Mouse (Mus musculus): ENCODE measurements around the gene Gm10184. TPM values are rescaled to one million over a fixed set of nuclear protein-coding genes. Genes with fewer than 3 reads are reported as not detected.
A peak's percentile ranks its signal among the peaks of the same experiment; 100 is the strongest.
"Not testable (repeated sequence)": the region's sequence is repeated elsewhere in the genome, so short reads cannot be mapped to it uniquely, and the experiment has no call there.

The Gm10184 gene
- 38.3 and 39.4 TPM in 2 replicates for polyA plus RNA-seq (2015; fragmentation: Nextera tagmentation; extraction: Ambion mirVana)

- 90% methylated on average over 6 of the region's 6 CpGs for WGBS
- H3K36me3 ChIP-seq (ENCODE audit: control insufficient read depth, insufficient read depth, low read length), result no peaks in the 10 kb centered on the region
- H3K9me3 ChIP-seq (ENCODE audit: control insufficient read depth, low read length), result no peaks in the 10 kb centered on the region
- ATAC-seq, result no peak
- no peaks in the 10 kb centered on the region for H3K27me3 ChIP-seq (replicated peaks; ENCODE audit: control insufficient read depth, insufficient read depth, low read length)
- H3K27ac ChIP-seq (ENCODE audit: low read length), result no peak within 1 kb of the TSS
- H3K9ac ChIP-seq (ENCODE audit: low read depth, low read length), result no peak within 1 kb of the TSS
- H3K4me2 ChIP-seq (ENCODE audit: low read depth, low read length), result no peak within 1 kb of the TSS
- H3K4me1 ChIP-seq (ENCODE audit: control insufficient read depth, insufficient read depth, low read length), result no peaks in the 10 kb centered on the region
- no peak within 1 kb of the TSS for H3K4me3 ChIP-seq (ENCODE audit: low read length)
Measured at GRCm38 (mm10) chr17:89910349-89910748, at the start of gene Gm10184. Gm10184 (minus strand) TSS chr17:89910449.

- no peaks in the 10 kb centered on the region for H3K9me3 ChIP-seq (ENCODE audit: control insufficient read depth, low read length)
- no peaks in the 10 kb centered on the region for H3K36me3 ChIP-seq (ENCODE audit: control insufficient read depth, insufficient read depth, low read length)
- no peak overlapping the region for H3K27ac ChIP-seq (ENCODE audit: low read length)
- peak; percentile 65 for ATAC-seq
- no peak overlapping the region for H3K4me2 ChIP-seq (ENCODE audit: low read depth, low read length)
- H3K4me3 ChIP-seq (ENCODE audit: low read length), result no peak overlapping the region
- H3K9ac ChIP-seq (ENCODE audit: low read depth, low read length), result no peak overlapping the region
- no peaks in the 10 kb centered on the region for H3K27me3 ChIP-seq (replicated peaks; ENCODE audit: control insufficient read depth, insufficient read depth, low read length)
- 33% methylated on average over 2 of the region's 2 CpGs for WGBS
- H3K4me1 ChIP-seq (ENCODE audit: control insufficient read depth, insufficient read depth, low read length), result no peaks in the 10 kb centered on the region
Measured at GRCm38 (mm10) chr17:89933950-89934349, 23.7 kb upstream of the Gm10184 start.

GRCm38 (mm10) chr17:89907686-89908085 is 2.6 kb downstream of the Gm10184 start:
- Histone ChIP-seq H3K27ac (ENCODE audit: low read length) (no peak overlapping the region), H3K4me2 (ENCODE audit: low read depth, low read length) (no peak overlapping the region), H3K9me3 (ENCODE audit: control insufficient read depth, low read length) (no peaks in the 10 kb centered on the region), H3K27me3 (replicated peaks; ENCODE audit: control insufficient read depth, insufficient read depth, low read length) (no peaks in the 10 kb centered on the region), H3K4me3 (ENCODE audit: low read length) (no peak overlapping the region), H3K9ac (ENCODE audit: low read depth, low read length) (no peak overlapping the region), H3K36me3 (ENCODE audit: control insufficient read depth, insufficient read depth, low read length) (no peaks in the 10 kb centered on the region), H3K4me1 (ENCODE audit: control insufficient read depth, insufficient read depth, low read length) (no peaks in the 10 kb centered on the region)
- no peak for ATAC-seq

- not testable (repeated sequence) for H3K27me3 ChIP-seq (replicated peaks; ENCODE audit: control insufficient read depth, insufficient read depth, low read length); H3K4me2 ChIP-seq (ENCODE audit: low read depth, low read length); ATAC-seq; H3K36me3 ChIP-seq (ENCODE audit: control insufficient read depth, insufficient read depth, low read length); H3K4me3 ChIP-seq (ENCODE audit: low read length); H3K9ac ChIP-seq (ENCODE audit: low read depth, low read length); H3K27ac ChIP-seq (ENCODE audit: low read length); H3K4me1 ChIP-seq (ENCODE audit: control insufficient read depth, insufficient read depth, low read length); H3K9me3 ChIP-seq (ENCODE audit: control insufficient read depth, low read length)
- 90% methylated on average over 5 of the region's 5 CpGs for WGBS
Measured at GRCm38 (mm10) chr17:89904701-89905100, 5.5 kb downstream of the Gm10184 start.

GRCm38 (mm10) chr17:89902767-89903166 is 7.5 kb downstream of the Gm10184 start:
- 88% methylated on average over 1 of the region's 1 CpGs for WGBS
- ATAC-seq, result no peak
- H3K9me3 ChIP-seq (ENCODE audit: control insufficient read depth, low read length), result no peaks in the 10 kb centered on the region
- H3K27ac ChIP-seq (ENCODE audit: low read length), result no peak overlapping the region
- H3K4me3 ChIP-seq (ENCODE audit: low read length), result no peak overlapping the region
- H3K27me3 ChIP-seq (replicated peaks; ENCODE audit: control insufficient read depth, insufficient read depth, low read length), result no peaks in the 10 kb centered on the region
- H3K4me2 ChIP-seq (ENCODE audit: low read depth, low read length), result no peak overlapping the region
- no peaks in the 10 kb centered on the region for H3K4me1 ChIP-seq (ENCODE audit: control insufficient read depth, insufficient read depth, low read length)
- H3K9ac ChIP-seq (ENCODE audit: low read depth, low read length), result no peak overlapping the region
- H3K36me3 ChIP-seq (ENCODE audit: control insufficient read depth, insufficient read depth, low read length), result no peaks in the 10 kb centered on the region

GRCm38 (mm10) chr17:89900610-89901009 is 9.6 kb downstream of the Gm10184 start:
- Histone ChIP-seq H3K9me3 (ENCODE audit: control insufficient read depth, low read length) (no peaks in the 10 kb centered on the region), H3K27ac (ENCODE audit: low read length) (no peak overlapping the region), H3K9ac (ENCODE audit: low read depth, low read length) (no peak overlapping the region), H3K4me3 (ENCODE audit: low read length) (no peak overlapping the region), H3K4me2 (ENCODE audit: low read depth, low read length) (no peak overlapping the region), H3K4me1 (ENCODE audit: control insufficient read depth, insufficient read depth, low read length) (no peaks in the 10 kb centered on the region), H3K27me3 (replicated peaks; ENCODE audit: control insufficient read depth, insufficient read depth, low read length) (no peaks in the 10 kb centered on the region), H3K36me3 (ENCODE audit: control insufficient read depth, insufficient read depth, low read length) (no peaks in the 10 kb centered on the region)
- no peak for ATAC-seq
- 57% methylated on average over 7 of the region's 7 CpGs for WGBS

- H3K4me1 ChIP-seq (ENCODE audit: control insufficient read depth, insufficient read depth, low read length), result no peaks in the 10 kb centered on the region
- H3K36me3 ChIP-seq (ENCODE audit: control insufficient read depth, insufficient read depth, low read length), result no peaks in the 10 kb centered on the region
- H3K27me3 ChIP-seq (replicated peaks; ENCODE audit: control insufficient read depth, insufficient read depth, low read length), result no peaks in the 10 kb centered on the region
- no peak overlapping the region for H3K9ac ChIP-seq (ENCODE audit: low read depth, low read length)
- no peak overlapping the region for H3K27ac ChIP-seq (ENCODE audit: low read length)
- no peak overlapping the region for H3K4me2 ChIP-seq (ENCODE audit: low read depth, low read length)
- H3K4me3 ChIP-seq (ENCODE audit: low read length), result no peak overlapping the region
- ATAC-seq, result no peak
- H3K9me3 ChIP-seq (ENCODE audit: control insufficient read depth, low read length), result no peaks in the 10 kb centered on the region
- 62% methylated on average over 3 of the region's 3 CpGs for WGBS
Measured at GRCm38 (mm10) chr17:89899813-89900212, 10.4 kb downstream of the Gm10184 start.

GRCm38 (mm10) chr17:89864996-89865395 is 45.3 kb downstream of the Gm10184 start:
- no peak overlapping the region for H3K9ac ChIP-seq (ENCODE audit: low read depth, low read length)
- H3K4me1 ChIP-seq (ENCODE audit: control insufficient read depth, insufficient read depth, low read length), result no peaks in the 10 kb centered on the region
- H3K4me2 ChIP-seq (ENCODE audit: low read depth, low read length), result no peak overlapping the region
- no peaks in the 10 kb centered on the region for H3K36me3 ChIP-seq (ENCODE audit: control insufficient read depth, insufficient read depth, low read length)
- ATAC-seq, result no peak
- no peak overlapping the region for H3K4me3 ChIP-seq (ENCODE audit: low read length)
- H3K9me3 ChIP-seq (ENCODE audit: control insufficient read depth, low read length), result no peaks in the 10 kb centered on the region
- no peaks in the 10 kb centered on the region for H3K27me3 ChIP-seq (replicated peaks; ENCODE audit: control insufficient read depth, insufficient read depth, low read length)
- WGBS, result 76% methylated on average over 3 of the region's 3 CpGs
- H3K27ac ChIP-seq (ENCODE audit: low read length), result no peak overlapping the region

Measured in intestine, embryonic 16.5 days (tissue).